Mouse (Mus musculus): ENCODE results near the gene Psme2. TPM values are rescaled to one million over a fixed set of nuclear protein-coding genes. Genes with fewer than 3 reads are reported as not detected.
A peak's percentile ranks its signal among the peaks of the same experiment; 100 is the strongest.

Gene Psme2
- polyA plus RNA-seq, 1 experiment from 2014 or later = 212 TPM

DNA sequence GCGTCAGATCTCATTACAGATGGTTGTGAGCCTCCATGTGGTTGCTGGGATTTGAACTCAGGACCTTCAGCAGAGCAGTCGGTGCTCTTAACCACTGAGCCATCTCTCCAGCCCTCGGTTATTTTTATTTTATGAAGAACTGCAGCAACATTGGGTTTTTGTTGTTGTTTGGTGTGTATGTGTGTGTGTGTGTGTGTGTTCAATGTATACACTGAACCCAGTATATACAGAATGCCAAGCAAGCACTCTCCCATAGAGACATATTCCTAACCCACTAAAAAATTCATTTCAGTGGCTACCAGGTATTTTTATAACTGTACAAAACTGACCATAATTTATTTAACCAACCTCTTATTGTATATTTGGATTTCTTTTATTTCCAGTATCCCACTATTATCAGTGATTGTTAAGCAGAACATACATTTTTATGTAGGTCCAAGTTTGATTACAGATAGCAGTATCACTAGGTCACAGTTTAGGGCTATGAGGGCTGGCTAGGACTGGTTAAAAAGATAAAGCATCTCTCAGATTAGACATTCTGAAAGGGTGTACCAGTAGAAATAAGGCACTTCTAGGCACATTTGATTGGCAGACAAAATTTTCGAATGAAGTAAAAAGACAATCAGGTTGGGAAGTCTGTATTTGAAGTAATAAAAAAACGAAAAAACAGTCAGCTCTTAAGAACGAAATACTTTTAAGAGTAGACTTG is 32.0 kb downstream of the Psme2 start:
- Histone ChIP-seq H3K4me1 (peaks cover 14% of the 10 kb centered on the region), H3K27me3 (replicated peaks) (no peaks in the 10 kb centered on the region), H3K27ac (no peak overlapping the region), H3K9me3 (no peaks in the 10 kb centered on the region), H3K4me2 (replicated peaks) (peak overlapping the region; percentile 79), H3K4me3 (no peak overlapping the region; the same call in 1 of the 2 replicates), H3K9ac (peak overlapping the region; percentile 61; the same call in 1 of the 2 replicates), H3K36me3 (peaks cover 8% of the 10 kb centered on the region)
- 62% methylated on average over 6 of the region's 6 CpGs for WGBS
- no peak for ATAC-seq (ENCODE audit: low FRiP score, low read depth)

DNA sequence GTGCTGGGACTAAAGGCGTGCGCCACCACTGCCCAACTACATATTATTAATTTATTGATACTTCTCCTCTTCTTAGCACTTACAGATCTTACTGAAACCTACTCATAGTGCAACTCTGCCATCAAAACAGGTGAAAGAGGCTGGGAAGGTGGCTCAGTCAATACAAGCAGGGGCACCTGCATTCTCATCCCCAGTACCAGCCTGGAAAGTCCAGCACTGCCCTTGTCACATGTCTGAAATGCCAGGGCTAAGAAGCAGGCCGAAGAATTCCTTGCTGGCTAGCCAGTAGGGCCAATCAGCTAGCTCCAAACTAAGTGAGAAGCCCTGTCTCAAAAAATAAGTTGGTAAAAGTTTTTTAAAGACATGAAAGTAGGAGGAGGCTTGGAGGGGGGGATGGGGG is 33.3 kb downstream of the Psme2 start:
- Histone ChIP-seq H3K27ac (no peak overlapping the region), H3K27me3 (replicated peaks) (no peaks in the 10 kb centered on the region), H3K4me2 (replicated peaks) (no peak overlapping the region), H3K4me1 (peaks cover 14% of the 10 kb centered on the region), H3K9ac (no peak overlapping the region), H3K4me3 (no peak overlapping the region), H3K36me3 (no peaks in the 10 kb centered on the region), H3K9me3 (no peaks in the 10 kb centered on the region)
- no peak for ATAC-seq (ENCODE audit: low FRiP score, low read depth)
- whole genome bisulfite sequencing = 91% methylated on average over 3 of the region's 3 CpGs

DNA sequence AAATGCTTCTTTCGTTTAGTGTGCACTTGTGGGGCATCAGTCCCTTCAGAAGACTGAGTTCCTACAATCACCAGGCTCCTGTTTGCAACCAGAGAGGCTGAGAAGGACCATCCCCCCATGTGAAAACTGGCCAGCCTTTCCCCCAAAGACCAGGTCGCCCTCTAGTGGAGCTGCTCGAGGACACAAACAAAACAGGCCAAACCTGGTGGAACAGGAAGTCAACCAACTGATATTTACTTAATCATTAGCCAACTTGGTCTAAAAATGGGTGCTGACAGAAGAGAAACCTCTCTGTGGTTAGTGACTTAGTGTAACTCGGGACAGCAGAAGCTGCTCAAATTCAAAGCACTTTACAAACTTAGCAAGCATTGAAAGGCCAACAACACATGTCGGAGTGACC is 33.9 kb downstream of the Psme2 start:
- no peak overlapping the region for H3K4me3 ChIP-seq
- no peak overlapping the region for H3K9ac ChIP-seq
- no peak overlapping the region for H3K4me2 ChIP-seq (replicated peaks)
- H3K4me1 ChIP-seq = peaks cover 11% of the 10 kb centered on the region
- H3K27me3 ChIP-seq (replicated peaks) = no peaks in the 10 kb centered on the region
- 27% methylated on average over 5 of the region's 5 CpGs for WGBS
- H3K9me3 ChIP-seq = no peaks in the 10 kb centered on the region
- ATAC-seq (ENCODE audit: low FRiP score, low read depth) = no peak
- no peaks in the 10 kb centered on the region for H3K36me3 ChIP-seq
- no peak overlapping the region for H3K27ac ChIP-seq

DNA sequence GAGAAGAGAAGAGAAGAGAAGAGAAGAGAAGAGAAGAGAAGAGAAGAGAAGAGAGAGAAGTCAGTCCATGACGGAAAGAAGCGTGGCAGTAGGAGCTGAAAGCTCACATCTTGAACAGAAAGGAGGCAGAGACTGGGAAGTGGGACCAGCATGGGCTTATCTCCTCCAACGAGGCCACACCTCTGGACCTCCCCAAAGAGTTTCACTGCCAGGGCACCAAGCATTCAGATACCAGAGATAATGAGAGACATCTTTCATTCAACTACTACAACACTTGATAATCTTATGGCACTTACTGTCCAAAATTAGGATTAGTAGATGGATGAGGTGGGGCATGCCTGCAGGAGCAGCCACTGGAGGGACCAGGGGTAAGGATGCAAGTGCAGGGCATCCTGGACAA is 35.1 kb downstream of the Psme2 start:
- Histone ChIP-seq H3K9me3 (no peaks in the 10 kb centered on the region), H3K4me3 (no peak overlapping the region), H3K9ac (no peak overlapping the region), H3K27ac (no peak overlapping the region), H3K27me3 (replicated peaks) (no peaks in the 10 kb centered on the region), H3K4me1 (no peaks in the 10 kb centered on the region), H3K4me2 (replicated peaks) (no peak overlapping the region), H3K36me3 (no peaks in the 10 kb centered on the region)
- WGBS = 79% methylated on average over 3 of the region's 3 CpGs
- ATAC-seq (ENCODE audit: low FRiP score, low read depth) = no peak

DNA sequence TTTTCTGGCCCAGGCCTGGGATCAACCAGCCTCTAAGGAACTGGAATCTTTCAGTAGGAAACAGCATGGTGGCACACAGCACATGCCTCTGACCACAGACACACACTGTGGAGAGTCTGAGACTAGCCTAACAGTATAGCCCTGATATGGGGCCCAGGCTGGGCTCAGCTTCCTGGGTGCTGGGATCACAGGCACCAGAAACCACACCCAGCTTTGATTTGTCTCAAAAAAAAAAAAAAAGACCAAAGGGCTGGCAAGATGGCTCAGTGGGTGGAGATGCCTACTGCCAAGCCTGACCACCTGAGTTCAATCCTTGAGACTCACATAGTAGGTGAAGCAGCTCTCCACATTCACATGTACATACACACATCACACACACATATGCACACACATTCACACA is 36.3 kb downstream of the Psme2 start:
- H3K4me1 ChIP-seq = no peaks in the 10 kb centered on the region
- no peak overlapping the region for H3K27ac ChIP-seq
- H3K9ac ChIP-seq = no peak overlapping the region
- H3K27me3 ChIP-seq (replicated peaks) = no peaks in the 10 kb centered on the region
- H3K4me2 ChIP-seq (replicated peaks) = no peak overlapping the region
- no peaks in the 10 kb centered on the region for H3K36me3 ChIP-seq
- no peak for ATAC-seq (ENCODE audit: low FRiP score, low read depth)
- no peak overlapping the region for H3K4me3 ChIP-seq
- H3K9me3 ChIP-seq = no peaks in the 10 kb centered on the region

DNA sequence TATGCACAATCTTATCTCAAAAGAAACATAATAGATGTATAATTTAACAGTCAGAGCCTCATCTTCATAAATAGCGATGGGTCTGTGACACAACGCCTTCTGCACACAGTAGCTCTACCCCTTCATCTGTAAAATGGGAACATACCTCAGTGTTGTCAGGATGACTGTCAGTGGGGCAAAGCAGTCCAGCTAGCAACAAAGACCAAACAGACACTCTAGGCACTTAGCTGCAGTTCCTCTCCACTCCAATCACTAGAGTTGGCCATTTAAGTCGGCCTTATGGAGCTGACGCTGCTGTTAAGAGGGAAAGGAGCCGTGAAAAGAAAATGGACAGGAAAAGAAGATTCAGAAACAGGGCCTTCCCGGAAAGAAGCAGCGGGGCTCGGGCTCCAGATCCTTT is 39.1 kb downstream of the Psme2 start:
- 89% methylated on average over 8 of the region's 8 CpGs for WGBS
- Histone ChIP-seq H3K36me3 (peaks cover 17% of the 10 kb centered on the region), H3K4me2 (replicated peaks) (no peak overlapping the region), H3K9ac (no peak overlapping the region), H3K27ac (no peak overlapping the region), H3K4me1 (no peaks in the 10 kb centered on the region), H3K4me3 (no peak overlapping the region), H3K27me3 (replicated peaks) (no peaks in the 10 kb centered on the region), H3K9me3 (no peaks in the 10 kb centered on the region)
- no peak for ATAC-seq (ENCODE audit: low FRiP score, low read depth)

DNA sequence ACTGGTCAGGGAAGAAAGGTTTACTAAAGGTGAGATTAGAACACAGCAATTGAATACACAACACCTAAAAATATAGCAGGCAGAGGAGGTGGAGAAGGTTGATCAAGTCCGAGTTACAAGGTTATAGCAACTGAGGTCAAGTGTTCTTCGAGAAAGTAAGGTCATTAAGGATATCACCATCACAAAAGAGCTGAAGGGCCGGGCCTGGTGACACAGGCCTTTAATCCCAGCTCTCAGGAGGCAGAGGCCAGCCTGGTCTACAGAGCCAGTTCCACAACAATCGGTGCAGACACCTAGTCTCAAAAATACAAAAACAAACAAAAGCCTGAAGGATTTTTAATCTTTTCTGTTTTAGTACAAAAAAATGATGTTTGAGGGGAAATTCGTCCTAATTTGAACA is 39.6 kb downstream of the Psme2 start:
- H3K27me3 ChIP-seq (replicated peaks) = no peaks in the 10 kb centered on the region
- ATAC-seq (ENCODE audit: low FRiP score, low read depth) = no peak
- H3K9ac ChIP-seq = no peak overlapping the region
- H3K4me1 ChIP-seq = no peaks in the 10 kb centered on the region
- 58% methylated on average over 5 of the region's 5 CpGs for WGBS
- no peak overlapping the region for H3K4me2 ChIP-seq (replicated peaks)
- H3K36me3 ChIP-seq = peaks cover 21% of the 10 kb centered on the region
- no peak overlapping the region for H3K27ac ChIP-seq
- no peak overlapping the region for H3K4me3 ChIP-seq
- H3K9me3 ChIP-seq = no peaks in the 10 kb centered on the region

DNA sequence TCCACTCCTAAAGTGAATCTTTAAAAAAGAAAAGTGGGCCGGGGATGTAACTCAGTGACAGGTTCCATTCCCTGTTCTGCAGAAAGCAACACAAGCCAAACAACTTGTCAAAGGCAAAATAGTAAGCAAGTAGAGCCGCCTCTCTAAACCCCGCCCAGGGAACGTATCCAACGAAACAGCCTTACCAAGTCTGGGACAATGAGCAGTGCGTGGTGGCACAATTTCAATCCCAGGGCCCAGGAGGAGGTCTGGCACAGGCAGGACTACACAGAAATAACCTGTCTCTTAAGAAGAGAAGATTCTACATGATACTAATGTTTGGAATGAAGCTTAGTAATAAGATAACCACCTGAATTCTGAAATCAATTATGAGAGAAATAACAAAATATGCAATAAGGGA is 40.7 kb downstream of the Psme2 start:
- WGBS = 85% methylated on average over 6 of the region's 6 CpGs
- no peak overlapping the region for H3K4me2 ChIP-seq (replicated peaks)
- ATAC-seq (ENCODE audit: low FRiP score, low read depth) = no peak
- H3K9ac ChIP-seq = no peak overlapping the region
- H3K4me1 ChIP-seq = no peaks in the 10 kb centered on the region
- no peak overlapping the region for H3K27ac ChIP-seq
- peaks cover 24% of the 10 kb centered on the region for H3K36me3 ChIP-seq
- H3K4me3 ChIP-seq = no peak overlapping the region
- no peaks in the 10 kb centered on the region for H3K27me3 ChIP-seq (replicated peaks)
- no peaks in the 10 kb centered on the region for H3K9me3 ChIP-seq

DNA sequence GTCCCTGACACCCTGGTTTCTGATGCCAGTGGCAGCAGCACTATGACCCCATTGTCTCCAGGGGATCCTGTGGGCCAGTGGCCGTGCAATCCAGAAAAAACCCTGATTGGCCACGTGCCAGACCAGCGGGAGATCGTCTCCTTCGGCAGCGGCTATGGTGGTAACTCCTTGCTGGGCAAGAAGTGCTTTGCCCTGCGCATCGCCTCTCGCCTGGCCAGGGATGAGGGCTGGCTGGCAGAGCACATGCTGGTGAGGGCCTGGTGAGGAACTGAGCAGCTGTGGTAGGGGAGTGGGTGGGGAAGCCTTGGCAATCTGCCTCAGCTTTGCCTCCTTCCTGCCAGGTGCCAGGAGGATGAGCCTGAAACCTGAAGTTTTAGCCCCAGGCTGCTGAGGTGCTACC is 46.6 kb downstream of the Psme2 start:
- no peak overlapping the region for H3K4me2 ChIP-seq (replicated peaks)
- peaks cover 30% of the 10 kb centered on the region for H3K36me3 ChIP-seq
- H3K9me3 ChIP-seq = no peaks in the 10 kb centered on the region
- H3K27me3 ChIP-seq (replicated peaks) = no peaks in the 10 kb centered on the region
- H3K4me1 ChIP-seq = peaks cover 20% of the 10 kb centered on the region
- no peak overlapping the region for H3K27ac ChIP-seq
- WGBS = 76% methylated on average over 9 of the region's 9 CpGs
- H3K9ac ChIP-seq = no peak overlapping the region
- no peak overlapping the region for H3K4me3 ChIP-seq
- no peak for ATAC-seq (ENCODE audit: low FRiP score, low read depth)

DNA sequence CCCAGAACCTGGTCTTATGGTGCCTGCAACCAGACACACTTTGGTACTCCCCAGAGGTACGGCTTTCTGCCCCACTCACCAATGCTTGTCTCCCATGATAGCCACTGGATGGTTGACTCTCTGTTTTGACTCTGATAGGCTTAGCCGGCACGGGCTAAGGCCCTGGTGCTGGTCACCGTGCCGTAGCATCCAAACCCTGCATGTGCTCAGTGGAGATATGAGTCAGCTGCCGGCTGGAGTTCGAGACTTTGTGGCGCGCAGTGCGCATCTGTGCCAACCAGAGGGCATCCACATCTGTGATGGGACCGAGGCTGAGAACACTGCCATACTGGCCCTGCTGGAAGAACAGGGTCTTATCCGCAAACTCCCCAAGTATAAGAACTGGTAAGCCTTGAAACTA is 48.6 kb downstream of the Psme2 start:
- ATAC-seq (ENCODE audit: low FRiP score, low read depth) = no peak
- H3K27ac ChIP-seq = no peak overlapping the region
- no peak overlapping the region for H3K4me3 ChIP-seq

DNA sequence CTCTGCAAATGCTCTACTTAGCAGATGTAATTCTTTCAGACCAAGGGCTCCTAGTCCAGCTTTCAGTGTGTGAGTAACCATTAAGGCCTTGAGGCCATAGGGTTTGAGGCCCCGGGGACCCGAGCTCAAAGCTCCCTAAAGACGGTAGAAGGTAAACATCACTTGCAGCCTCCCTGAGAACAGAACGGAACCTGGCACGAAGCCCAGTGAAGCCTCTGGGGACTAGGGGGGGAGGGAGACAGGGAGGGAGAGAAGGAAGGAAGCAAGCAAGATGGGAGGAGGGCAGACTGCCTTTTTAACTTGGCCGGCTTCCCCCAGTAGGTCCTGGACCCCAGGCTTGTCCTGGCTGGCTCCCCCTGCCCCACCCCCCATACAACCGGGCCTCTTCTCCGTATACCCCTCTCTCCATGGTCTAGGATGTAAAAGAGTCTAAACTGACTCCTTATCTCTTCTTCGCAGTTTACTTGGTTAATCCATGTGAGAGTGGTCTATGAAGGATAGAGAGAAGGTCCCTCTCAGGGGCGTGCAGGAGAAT is 50.1 kb downstream of the Psme2 start:
- peak; percentile 48 for ATAC-seq (ENCODE audit: low FRiP score, low read depth)
- 9% methylated on average over 10 of the region's 10 CpGs for WGBS
- H3K27ac ChIP-seq = 0 out of 2 replicates have a peak overlapping the region, but pooled peaks have one; percentile 1
- peaks cover 20% of the 10 kb centered on the region for H3K4me1 ChIP-seq
- H3K4me3 ChIP-seq = peak overlapping the region; percentile 50
- H3K27me3 ChIP-seq (replicated peaks) = no peaks in the 10 kb centered on the region
- peak overlapping the region; percentile 63 for H3K9ac ChIP-seq
- no peaks in the 10 kb centered on the region for H3K9me3 ChIP-seq
- peaks cover 6% of the 10 kb centered on the region; the same call in 1 of the 2 replicates for H3K36me3 ChIP-seq
- peak overlapping the region; percentile 83 for H3K4me2 ChIP-seq (replicated peaks)

More for the DNA sequence above, 48.6 kb downstream of the Psme2 start:
- WGBS = 98% methylated on average over 12 of the region's 12 CpGs
- no peak overlapping the region for H3K9ac ChIP-seq
- peaks cover 20% of the 10 kb centered on the region for H3K4me1 ChIP-seq
- peaks cover 13% of the 10 kb centered on the region; the same call in 1 of the 2 replicates for H3K36me3 ChIP-seq
- H3K9me3 ChIP-seq = no peaks in the 10 kb centered on the region
- H3K27me3 ChIP-seq (replicated peaks) = no peaks in the 10 kb centered on the region
- no peak overlapping the region for H3K4me2 ChIP-seq (replicated peaks)

DNA sequence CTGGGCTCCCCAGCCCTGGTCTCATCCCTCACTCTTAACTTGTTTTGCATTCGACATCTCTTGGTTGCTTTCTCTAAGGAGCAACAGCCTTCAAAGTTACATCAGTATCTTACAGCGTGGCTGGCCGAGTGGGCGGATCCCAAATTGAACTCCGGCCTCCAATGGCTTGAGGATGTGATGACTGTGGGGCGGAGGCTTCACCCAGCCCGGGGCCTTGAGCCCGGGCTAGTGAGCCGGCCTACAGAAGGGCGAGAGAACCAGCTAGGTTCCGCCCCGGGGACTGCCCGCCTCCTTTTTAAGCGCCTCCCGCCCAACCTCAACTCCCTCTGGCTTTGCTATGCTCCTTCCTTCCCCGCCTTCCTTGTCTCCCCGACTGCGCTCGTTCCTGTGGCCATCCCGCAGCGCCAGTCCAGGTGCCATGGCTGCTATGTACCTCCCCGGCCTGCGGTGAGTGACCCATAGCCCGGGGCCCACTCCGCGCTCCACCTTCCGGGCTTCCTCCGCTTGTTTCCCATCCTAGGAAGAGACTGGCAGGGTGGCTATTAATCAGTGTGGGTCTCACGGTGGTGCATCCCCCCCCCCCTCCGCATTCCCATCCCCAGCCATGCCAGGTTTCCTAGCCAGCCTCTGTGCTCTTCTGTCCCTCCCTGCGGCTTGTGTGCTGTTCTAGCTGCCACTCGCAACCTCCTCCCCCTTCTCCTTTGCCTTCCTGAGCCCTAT is 50.7 kb downstream of the Psme2 start, which contains the start of gene Pck2:
TSS of gene Pck2 (plus strand) at position 200 of the 720 bp plus-strand sequence.
- peaks cover 20% of the 10 kb centered on the region for H3K4me1 ChIP-seq
- peak within 1 kb of the TSS; percentile 83 for H3K4me2 ChIP-seq (replicated peaks)
- peak within 1 kb of the TSS; percentile 63 for H3K9ac ChIP-seq
- H3K36me3 ChIP-seq = peaks cover 6% of the 10 kb centered on the region; the same call in 1 of the 2 replicates
- under 1% methylated on average over 32 of the region's 32 CpGs for WGBS
- ATAC-seq (ENCODE audit: low FRiP score, low read depth) = peak; percentile 81
- H3K9me3 ChIP-seq = no peaks in the 10 kb centered on the region
- H3K27me3 ChIP-seq (replicated peaks) = no peaks in the 10 kb centered on the region
- 0 out of 2 replicates have a peak within 1 kb of the TSS, but pooled peaks have one; percentile 1 for H3K27ac ChIP-seq
- H3K4me3 ChIP-seq = peak within 1 kb of the TSS; percentile 50
